Mouse (Mus musculus): ENCODE data around the gene Prss40. TPM values are rescaled to one million over a fixed set of nuclear protein-coding genes. Genes with fewer than 3 reads are reported as not detected.
A peak's percentile ranks its signal among the peaks of the same experiment; 100 is the strongest.

Prss40 gene
- total RNA-seq (2021): not detected
- long read RNA-seq: 0 reads

DNA sequence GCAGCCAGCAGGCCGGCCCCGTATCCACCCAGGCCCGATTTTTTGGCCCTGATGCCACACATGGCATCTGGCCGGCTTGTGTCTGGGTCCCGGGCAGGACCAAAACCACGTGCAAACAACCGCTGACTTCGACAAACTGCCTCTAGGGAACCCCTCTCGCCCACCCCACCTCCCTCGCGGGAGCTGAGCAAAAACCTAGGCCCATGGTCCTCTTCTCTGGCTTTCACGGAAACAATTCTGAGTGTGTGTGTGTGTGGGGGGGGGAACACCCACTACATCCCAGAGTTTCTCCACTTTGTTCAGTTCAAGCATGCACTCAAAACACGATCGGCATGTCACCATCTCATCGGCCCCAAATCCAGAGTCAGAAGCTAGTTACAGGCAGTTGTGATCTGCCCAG lies at the start of gene Prss40:
TSS of gene Prss40 (minus strand) at position 101 of the 400 bp plus-strand sequence.
- no peak for DNase-seq (ENCODE audit: low spot score in 2 of 2)

DNA sequence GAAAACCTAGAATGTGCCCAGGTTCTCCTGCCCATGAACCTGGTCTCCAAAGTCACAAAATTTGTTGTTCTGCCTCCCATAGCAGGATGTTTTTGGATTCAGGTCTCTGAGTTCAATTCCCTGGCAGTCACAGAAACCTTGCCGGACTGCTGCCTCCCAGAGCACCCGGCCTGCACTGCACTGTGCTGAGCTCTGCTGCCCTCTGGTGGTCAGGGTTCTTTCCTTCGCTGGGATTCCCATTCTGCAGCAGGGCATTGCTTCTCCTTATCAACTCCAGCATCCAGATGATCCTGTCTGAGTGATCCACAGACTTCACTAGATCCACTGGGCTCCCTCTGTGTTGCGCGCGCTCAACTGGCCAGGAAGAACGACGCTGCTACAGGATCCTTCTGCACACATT lies 41.6 kb upstream of the Prss40 start:
- peak; percentile 57 to 80 for DNase-seq (ENCODE audit: low spot score in 2 of 2)

GRCm38 (mm10) chr1:34601323-34602047 lies 40.7 kb upstream of the Prss40 start:
- no peak for DNase-seq (ENCODE audit: low spot score in 2 of 2)

- DNase-seq (ENCODE audit: low spot score in 2 of 2): no peak
Observed at GRCm38 (mm10) chr1:34600000-34600399, 39.3 kb upstream of the Prss40 start.

GRCm38 (mm10) chr1:34587298-34588096 lies 26.8 kb upstream of the Prss40 start:
- DNase-seq (ENCODE audit: low spot score in 2 of 2): no peak

GRCm38 (mm10) chr1:34584736-34585135 lies 24.0 kb upstream of the Prss40 start:
- peak in 1 of 2 experiments; percentile 47 for DNase-seq (ENCODE audit: low spot score in 2 of 2)

GRCm38 (mm10) chr1:34583821-34584263 lies 23.1 kb upstream of the Prss40 start:
- DNase-seq (ENCODE audit: low spot score in 2 of 2): peak; percentile 78 to 89

- no peak for DNase-seq (ENCODE audit: low spot score in 2 of 2)
Observed at GRCm38 (mm10) chr1:34582218-34582617, 21.5 kb upstream of the Prss40 start.

DNA sequence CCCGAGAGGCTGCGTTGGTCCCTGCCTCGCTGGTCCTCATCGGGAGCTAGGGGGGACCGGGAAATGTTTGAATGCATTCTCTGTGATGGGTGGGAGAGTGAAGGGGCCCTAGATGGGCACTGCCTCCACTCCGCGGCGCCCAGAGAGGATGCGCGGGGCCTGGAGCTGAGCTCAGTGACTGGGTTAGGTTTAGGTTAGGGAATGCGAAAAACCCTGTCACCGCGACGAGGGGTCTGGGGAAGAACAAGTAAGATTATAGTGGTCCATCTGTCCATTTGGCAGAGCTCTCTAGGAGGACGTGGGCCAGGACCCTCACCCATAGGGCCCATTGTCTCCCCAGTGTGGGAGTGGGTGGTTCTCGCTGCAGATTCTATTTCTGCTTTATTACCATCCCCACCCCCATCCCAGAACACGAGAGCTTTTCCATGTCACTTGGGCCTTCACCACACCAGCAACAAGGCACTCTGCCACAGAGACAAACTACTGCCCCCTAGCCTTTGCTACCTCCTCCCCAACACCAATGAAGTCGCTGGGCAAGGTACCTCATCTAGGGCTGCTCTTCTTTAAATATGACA lies 19.1 kb upstream of the Prss40 start:
- peak; percentile 37 to 63 for DNase-seq (ENCODE audit: low spot score in 2 of 2)

GRCm38 (mm10) chr1:34578851-34579781 lies 18.4 kb upstream of the Prss40 start, which contains the start of gene Amer3:
Gene Amer3, plus strand, starts transcription at chr1:34579657.
- DNase-seq (ENCODE audit: low spot score in 2 of 2): peak; percentile 77 to 86

- no peak for DNase-seq (ENCODE audit: low spot score in 2 of 2)
Observed at GRCm38 (mm10) chr1:34573221-34573620, 12.5 kb upstream of the Prss40 start.

DNA sequence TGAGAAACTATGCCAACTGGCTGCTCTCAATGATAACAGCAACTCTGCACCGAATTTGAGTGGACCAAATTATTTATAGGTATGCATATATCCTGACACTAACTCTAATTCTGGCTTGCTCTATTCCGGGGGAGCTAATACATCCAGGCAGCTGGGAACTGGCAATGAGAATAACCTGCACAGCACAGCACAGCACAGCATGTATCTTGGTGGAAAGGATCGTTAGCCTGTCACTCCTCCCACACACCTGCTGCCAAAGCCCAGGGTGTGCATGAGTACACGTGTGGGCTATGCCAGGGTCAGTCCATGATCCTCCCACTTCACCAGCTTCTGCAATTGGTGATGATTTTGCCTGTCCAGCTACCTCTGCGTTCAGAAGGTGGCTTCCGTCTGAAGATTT lies 10.7 kb upstream of the Prss40 start:
- DNase-seq (ENCODE audit: low spot score in 2 of 2): peak; percentile 48 to 79

GRCm38 (mm10) chr1:34569876-34570275 lies 9.1 kb upstream of the Prss40 start:
- DNase-seq (ENCODE audit: low spot score in 2 of 2): no peak

DNA sequence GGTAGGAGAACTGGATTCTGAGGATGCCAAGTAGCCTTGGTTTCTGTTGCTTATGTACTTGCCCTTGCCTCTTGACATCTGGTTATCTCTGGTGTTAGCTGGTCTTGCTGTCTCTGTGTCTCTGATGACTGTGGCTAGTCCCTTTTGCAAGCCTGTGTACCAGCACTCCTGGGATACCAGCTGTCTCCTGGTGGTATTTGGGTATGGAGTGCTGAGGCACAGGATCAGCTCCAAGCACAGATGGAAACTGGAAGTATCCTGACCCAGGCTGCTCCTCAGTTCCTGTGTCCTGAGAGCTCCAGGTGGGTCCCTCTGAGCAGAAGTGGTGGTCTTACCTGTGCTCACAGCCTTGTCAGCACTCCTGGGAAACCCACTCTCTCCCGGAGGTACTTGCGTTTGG lies 7.4 kb upstream of the Prss40 start:
- DNase-seq (ENCODE audit: low spot score in 2 of 2): no peak

- DNase-seq (ENCODE audit: low spot score in 2 of 2): no peak
Observed at GRCm38 (mm10) chr1:34564383-34565045, 3.8 kb upstream of the Prss40 start.

DNA sequence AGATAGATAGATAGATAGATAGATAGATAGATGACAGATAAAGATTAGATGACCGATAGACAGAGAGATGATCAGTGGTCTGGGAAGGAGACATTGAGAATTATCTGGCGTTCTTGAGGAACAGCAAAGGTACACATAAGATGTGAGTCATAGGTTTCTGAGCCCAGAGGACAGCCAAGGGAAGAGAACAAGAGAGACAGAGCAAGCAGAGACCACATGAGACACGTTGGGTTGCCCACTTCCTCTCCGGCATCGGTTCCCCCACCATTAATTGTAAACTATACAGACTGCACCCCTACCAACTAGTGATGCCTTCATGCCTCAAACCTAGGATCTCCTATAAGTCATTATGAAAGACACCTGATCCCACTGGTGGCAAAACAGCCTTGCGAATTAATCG lies 6.5 kb downstream of the Prss40 start:
- no peak for DNase-seq (ENCODE audit: low spot score in 2 of 2)

- no peak for DNase-seq (ENCODE audit: low spot score in 2 of 2)
Observed at GRCm38 (mm10) chr1:34553690-34554089, 7.1 kb downstream of the Prss40 start.

DNA sequence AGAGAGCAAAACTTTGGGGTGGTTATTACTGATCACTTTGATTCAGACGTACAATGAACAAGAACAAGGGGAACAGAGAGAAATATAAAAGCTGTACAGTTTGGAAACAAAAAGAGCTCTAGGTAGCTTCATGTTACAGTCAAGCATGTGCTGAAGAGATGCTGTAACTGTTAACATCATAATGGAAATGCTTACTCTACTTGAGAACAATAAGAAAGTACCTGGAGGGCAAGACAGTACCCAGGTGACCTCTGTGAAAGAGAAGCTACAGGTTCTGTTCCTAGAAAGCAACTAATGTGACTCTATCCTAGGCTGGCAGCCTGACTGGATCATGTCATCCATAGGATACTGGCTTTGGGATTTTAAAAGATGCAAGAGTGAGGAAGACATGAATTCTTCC lies 13.7 kb downstream of the Prss40 start:
- DNase-seq (ENCODE audit: low spot score in 2 of 2): no peak

DNA sequence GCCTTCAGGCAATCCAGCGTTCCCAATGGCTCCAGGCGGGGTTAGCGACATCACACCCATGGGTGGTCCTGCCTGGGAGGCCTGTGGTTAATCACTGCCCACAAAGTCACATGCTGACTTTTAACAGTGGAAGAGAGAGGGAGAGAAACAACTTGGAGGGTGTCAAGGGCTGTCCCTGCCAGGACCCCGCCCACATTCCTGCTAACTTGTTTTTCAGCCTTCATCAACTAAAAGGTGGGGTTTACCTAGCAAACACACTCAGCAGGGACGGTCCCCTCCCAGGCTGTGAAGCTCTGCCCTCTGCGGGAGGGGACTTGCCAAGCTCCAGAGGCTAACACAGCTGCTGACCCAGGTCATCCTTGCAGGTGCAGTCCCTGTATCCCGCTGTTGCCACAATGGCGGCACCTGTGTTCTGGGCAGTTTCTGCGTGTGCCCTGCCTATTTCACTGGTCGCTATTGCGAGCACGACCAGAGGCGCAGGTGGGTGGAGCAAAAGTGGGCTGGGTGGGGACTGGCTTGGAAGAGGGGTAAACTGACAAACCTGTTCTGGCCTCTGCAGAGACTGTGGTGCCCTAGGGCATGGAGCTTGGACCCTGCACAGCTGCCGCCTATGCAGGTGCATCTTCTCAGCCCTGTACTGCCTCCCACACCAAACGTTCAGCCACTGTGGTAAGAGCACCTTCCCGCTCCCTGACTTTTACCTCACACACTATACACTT lies 23.8 kb downstream of the Prss40 start:
- DNase-seq (ENCODE audit: low spot score in 2 of 2): no peak
